Mouse (Mus musculus): ENCODE measurements at regions not wholly inside any gene's neighbourhood (a gene's known extent, or its start where the extent isn't known, plus 50 kb on each side); places are given as distances from the start of the nearest gene placed in this dataset.

- in situ Hi-C loops (cut with MboI, MseI), result no loop called here
Measured at GRCm38 (mm10) chr2:48456072-48457040, 357.6 kb upstream of the Acvr2a start.

GRCm38 (mm10) chr2:48457117-48457516 is 356.8 kb upstream of the Acvr2a start:
- in situ Hi-C loops (cut with MboI, MseI), result no loop called here

GRCm38 (mm10) chr2:48465483-48465882 is 348.4 kb upstream of the Acvr2a start:
- in situ Hi-C loops (cut with MboI, MseI), result no loop called here

GRCm38 (mm10) chr2:48468895-48469294 is 345.0 kb upstream of the Acvr2a start:
- in situ Hi-C loops (cut with MboI, MseI), result no loop called here

- in situ Hi-C loops (cut with MboI, MseI), result no loop called here
Measured at GRCm38 (mm10) chr2:48469357-48469756, 344.6 kb upstream of the Acvr2a start.

GRCm38 (mm10) chr2:48473102-48473501 is 340.8 kb upstream of the Acvr2a start:
- in situ Hi-C loops (cut with MboI, MseI), result no loop called here

- in situ Hi-C loops (cut with MboI, MseI), result no loop called here
Measured at GRCm38 (mm10) chr2:48474642-48475041, 339.3 kb upstream of the Acvr2a start.

GRCm38 (mm10) chr2:48476777-48477176 is 337.1 kb upstream of the Acvr2a start:
- in situ Hi-C loops (cut with MboI, MseI), result no loop called here

GRCm38 (mm10) chr2:48477336-48477735 is 336.6 kb upstream of the Acvr2a start:
- in situ Hi-C loops (cut with MboI, MseI), result no loop called here

GRCm38 (mm10) chr2:48479601-48480000 is 334.3 kb upstream of the Acvr2a start:
- in situ Hi-C loops (cut with MboI, MseI), result no loop called here

GRCm38 (mm10) chr2:48480428-48481191 is 333.3 kb upstream of the Acvr2a start:
- in situ Hi-C loops (cut with MboI, MseI), result no loop called here

GRCm38 (mm10) chr2:48481209-48481742 is 332.6 kb upstream of the Acvr2a start:
- in situ Hi-C loops (cut with MboI, MseI), result no loop called here

- in situ Hi-C loops (cut with MboI, MseI), result no loop called here
Measured at GRCm38 (mm10) chr2:48493574-48493973, 320.3 kb upstream of the Acvr2a start.

GRCm38 (mm10) chr2:48494065-48494464 is 319.8 kb upstream of the Acvr2a start:
- in situ Hi-C loops (cut with MboI, MseI), result no loop called here

- in situ Hi-C loops (cut with MboI, MseI), result no loop called here
Measured at GRCm38 (mm10) chr2:48494632-48495031, 319.3 kb upstream of the Acvr2a start.

GRCm38 (mm10) chr2:48498047-48498723 is 315.7 kb upstream of the Acvr2a start:
- in situ Hi-C loops (cut with MboI, MseI), result no loop called here

GRCm38 (mm10) chr2:48499396-48499795 is 314.5 kb upstream of the Acvr2a start:
- in situ Hi-C loops (cut with MboI, MseI), result no loop called here

- in situ Hi-C loops (cut with MboI, MseI), result loop anchor here (25.0 kb wide), 1 partner anchor 661 kb away; no protein-coding TSS in a partner anchor
Measured at GRCm38 (mm10) chr2:48501387-48501786, 312.5 kb upstream of the Acvr2a start.

- in situ Hi-C loops (cut with MboI, MseI), result loop anchor here (25.0 kb wide), 1 partner anchor 648 kb away; no protein-coding TSS in a partner anchor
Measured at GRCm38 (mm10) chr2:48513848-48514247, 300.1 kb upstream of the Acvr2a start.

- in situ Hi-C loops (cut with MboI, MseI), result loop anchor here (25.0 kb wide), 1 partner anchor 642 kb away; no protein-coding TSS in a partner anchor
Measured at GRCm38 (mm10) chr2:48519838-48520404, 294.0 kb upstream of the Acvr2a start.

- in situ Hi-C loops (cut with MboI, MseI), result loop anchor here (25.0 kb wide), 1 partner anchor 642 kb away; no protein-coding TSS in a partner anchor
Measured at GRCm38 (mm10) chr2:48520535-48520971, 293.4 kb upstream of the Acvr2a start.

Data from T-helper 1 cell (primary cell).